Mouse (Mus musculus): ENCODE results near the gene Acadsb.

- TF ChIP-seq CTCF (IDR thresholded peaks at IDR 0.05; ENCODE audit: extremely low read depth, insufficient read length, insufficient replicate concordance, low read depth, low read length) (no peak), POLR2A (IDR thresholded peaks at IDR 0.05; ENCODE audit: low read depth, low read length) (peak; percentile 58)
Measured at GRCm38 (mm10) chr7:131410416-131411058, at the start of gene Acadsb, which contains the start of gene Ikzf5.

Data from small intestine, adult 2 months (tissue).